Mouse (Mus musculus) naive thymus-derived CD4-positive, alpha-beta T cell, adult 5 months (primary cell): ENCODE measurements around the gene Cct8. TPM values are rescaled to one million over a fixed set of nuclear protein-coding genes. Genes with fewer than 3 reads are reported as not detected.

Experiments
- polyA plus RNA-seq: library from polyadenylated mRNA; unstranded; fragments of 100-300 nt; shearing (Covaris generic); gene quantifications from one replicate; pipeline ENCODE4 v1.2.1, GENCODE M21; 2017

Cct8 gene
- polyA plus RNA-seq: 327 TPM

GRCm38 (mm10) chr16:87495716-87496447 is at the start of gene Cct8:
Cct8 (minus strand) TSS chr16:87495873.

DNA sequence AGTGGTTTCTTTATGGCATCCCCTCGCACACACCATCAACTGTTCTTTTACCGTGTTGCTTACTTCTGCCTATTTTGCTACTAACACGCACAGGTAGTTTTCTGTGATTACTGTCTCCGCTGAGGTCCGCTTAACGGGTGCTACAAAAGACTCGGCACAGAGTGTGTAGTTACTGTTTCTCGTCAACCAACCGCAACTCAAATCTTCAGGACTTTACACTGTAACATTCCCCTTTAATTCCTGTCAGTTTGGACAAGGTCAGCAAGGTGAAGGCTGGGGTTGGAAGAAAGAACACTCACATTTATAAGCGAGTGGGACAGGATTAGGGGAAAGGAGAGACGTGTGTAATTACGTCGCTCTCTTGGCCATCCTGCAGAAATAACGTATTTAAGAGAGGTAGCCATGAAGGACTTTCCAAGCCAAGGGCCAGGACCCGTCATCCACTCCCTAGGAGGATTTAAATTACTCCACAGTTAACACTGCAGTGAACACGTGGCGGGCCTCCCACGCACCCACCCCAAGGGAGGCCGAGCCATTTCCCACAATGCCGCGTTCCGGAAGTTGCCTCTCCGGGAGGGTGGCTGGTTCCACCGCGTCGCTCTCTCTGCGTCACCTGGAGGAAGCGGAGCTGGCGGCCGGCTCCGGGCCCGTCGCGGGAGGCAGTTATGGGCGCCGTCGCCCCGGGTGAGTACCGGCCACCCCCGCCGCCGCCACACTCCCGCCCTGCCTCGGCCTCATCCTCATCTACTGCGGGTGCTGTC is 41.1 kb downstream of the Cct8 start, which contains the start of gene Usp16:
Gene Usp16 (plus strand): TSS at position 285 of the 761 bp plus-strand sequence.

DNA sequence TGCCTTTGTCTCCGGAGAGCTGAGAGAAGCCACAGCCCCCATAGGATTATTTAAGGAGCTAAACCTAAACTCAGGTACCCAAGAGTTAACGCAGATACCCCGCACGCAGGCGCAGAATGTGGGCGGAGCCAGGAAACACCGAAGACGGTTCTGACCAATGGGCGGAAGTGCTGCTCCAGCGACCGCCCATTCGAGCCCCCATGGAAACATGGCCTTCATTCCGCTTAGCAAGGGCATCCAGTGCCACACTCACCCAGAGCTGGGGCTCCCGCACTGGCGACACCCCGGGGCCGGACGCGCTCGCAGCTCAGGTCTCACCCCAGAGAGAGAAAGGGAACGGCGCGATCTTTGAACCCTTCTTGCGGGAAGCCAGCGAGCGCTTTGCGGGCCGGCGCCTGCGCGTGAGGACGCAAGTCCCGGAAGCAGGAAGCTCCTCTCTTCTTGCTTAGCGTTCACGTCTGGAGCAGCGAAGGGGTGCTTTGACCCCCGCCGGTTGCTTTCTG is 55.4 kb downstream of the Cct8 start, which contains the start of gene Rwdd2b:
Gene Rwdd2b (minus strand): TSS at position 390 of the 503 bp plus-strand sequence.

Other genes starting within 250 kb of the Cct8 start
- gene N6amt1, start 141.7 kb downstream of the Cct8 start, polyA plus RNA-seq: 14.7 TPM
- gene Ltn1, start 63.3 kb downstream of the Cct8 start, polyA plus RNA-seq: 53.1 TPM
- gene Rwdd2b, start 55.3 kb downstream of the Cct8 start, polyA plus RNA-seq: 9.8 TPM
- 107 TPM for gene Usp16, start 41.2 kb downstream of the Cct8 start, polyA plus RNA-seq
- not detected for gene Map3k7cl, start 57.5 kb upstream of the Cct8 start, polyA plus RNA-seq
- gene Bach1, start 203.1 kb upstream of the Cct8 start, polyA plus RNA-seq: 11.2 TPM